Mouse (Mus musculus) kidney, adult 9 months (tissue): ENCODE measurements around the gene Vmn1r2.
"Not testable (repeated sequence)": the region's sequence is repeated elsewhere in the genome, so short reads cannot be mapped to it uniquely, and the experiment has no call there.

Experiments used
- DNase-seq: peaks from one replicate; pipeline ENCODE4 v3.0.0; 2022

Gene Vmn1r2

DNA sequence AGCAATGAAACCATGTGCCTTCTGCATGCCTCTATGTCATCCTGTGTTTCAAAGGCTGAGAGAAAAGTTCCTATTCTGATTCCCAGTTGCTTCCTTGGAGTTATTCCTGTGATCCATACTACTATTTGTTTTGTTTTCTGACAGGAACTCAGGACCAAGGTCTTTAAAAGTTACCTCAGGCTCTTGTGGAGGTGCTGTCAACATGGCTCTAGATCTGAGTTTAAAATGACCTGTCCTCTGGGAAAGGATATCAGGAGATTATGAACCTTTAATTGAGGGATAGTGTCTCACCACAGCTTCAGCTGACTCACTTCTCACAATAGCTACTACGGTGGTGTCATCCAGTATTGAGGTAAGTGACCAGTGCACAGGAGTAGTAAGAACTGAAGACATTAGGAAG, at the start of gene Vmn1r2:
Gene Vmn1r2, plus strand, starts transcription at position 301 of the 400 bp plus-strand sequence.
- not testable (repeated sequence) for DNase-seq

DNA sequence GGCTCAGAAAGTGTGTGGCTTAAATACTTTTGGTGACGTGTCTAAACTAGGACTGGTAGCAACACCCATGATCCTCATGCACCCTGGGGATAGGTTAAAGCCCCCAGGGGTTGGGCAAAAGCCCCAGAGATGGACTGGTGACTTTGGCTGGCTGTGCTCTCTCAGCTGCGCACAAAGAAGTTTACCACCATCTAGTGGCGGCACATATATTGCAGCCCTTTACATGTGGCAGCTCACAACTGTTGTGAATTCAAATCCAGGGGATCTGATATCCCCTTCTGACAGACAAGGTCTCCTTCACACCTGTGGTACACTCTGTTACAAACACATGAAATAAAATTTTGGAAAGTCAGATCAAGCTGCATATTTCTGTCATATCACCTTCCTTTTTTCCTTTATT, 19.2 kb upstream of the Vmn1r2 start:
- not testable (repeated sequence) for DNase-seq

DNA sequence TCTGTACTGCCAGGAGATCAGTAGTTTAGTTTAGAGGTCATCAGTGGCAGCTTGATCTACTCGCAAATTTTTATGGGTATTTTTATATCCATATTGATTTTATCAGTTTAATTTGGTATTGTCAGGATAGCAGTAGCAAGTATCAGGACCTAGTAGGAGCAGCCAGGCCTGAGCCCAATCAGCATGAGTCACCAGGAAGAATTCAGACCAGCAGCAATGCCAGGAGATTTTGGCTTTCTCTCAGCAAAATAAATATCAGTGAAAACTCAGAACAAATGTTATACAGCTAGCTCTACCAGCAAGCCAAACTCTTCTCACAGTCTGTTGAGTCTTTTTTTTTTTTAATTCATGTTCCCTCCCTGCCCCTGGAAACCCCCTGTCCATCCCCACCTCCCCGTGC, 13.8 kb upstream of the Vmn1r2 start:
- DNase-seq = not testable (repeated sequence)

DNA sequence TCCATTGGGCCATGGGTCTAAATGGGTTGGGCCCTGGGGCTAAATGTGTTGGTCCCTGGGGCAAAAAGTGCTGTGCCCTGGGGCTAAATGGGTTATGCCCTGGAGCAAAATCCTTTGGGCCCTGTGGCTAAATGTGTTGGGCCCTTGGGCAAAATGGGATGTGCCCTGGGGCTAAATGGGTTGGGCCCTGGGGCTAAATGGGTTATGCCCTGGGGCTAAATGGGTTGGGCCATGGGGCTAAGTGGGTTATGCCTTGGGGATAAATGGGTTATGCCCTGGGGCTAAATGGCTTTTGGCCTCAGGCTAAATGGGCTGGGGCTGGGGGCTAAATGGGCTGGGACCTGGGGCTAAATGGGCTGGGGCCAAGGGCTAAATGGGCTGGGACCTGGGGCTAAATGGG, 2.7 kb upstream of the Vmn1r2 start:
- DNase-seq = not testable (repeated sequence)

DNA sequence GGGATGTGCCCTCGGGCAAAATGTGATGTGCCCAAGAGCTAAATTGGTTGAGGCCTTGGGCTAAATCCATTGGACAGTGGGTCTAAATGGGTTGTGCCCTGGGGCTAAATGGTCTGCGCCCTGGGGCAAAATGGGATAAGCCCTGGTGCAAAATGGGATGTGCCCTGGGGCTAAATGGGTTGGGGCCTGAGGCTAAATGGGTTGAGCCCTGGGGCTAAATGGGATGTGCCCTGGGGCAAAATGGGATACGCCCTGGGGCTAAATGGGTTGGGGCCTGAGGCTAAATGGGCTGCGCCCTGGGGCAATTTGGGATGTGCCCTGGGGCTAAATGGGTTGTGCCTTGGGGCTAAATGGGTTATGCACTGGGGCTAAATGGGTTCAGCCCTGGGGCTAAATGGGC, 2.1 kb upstream of the Vmn1r2 start:
- DNase-seq = no peak

DNA sequence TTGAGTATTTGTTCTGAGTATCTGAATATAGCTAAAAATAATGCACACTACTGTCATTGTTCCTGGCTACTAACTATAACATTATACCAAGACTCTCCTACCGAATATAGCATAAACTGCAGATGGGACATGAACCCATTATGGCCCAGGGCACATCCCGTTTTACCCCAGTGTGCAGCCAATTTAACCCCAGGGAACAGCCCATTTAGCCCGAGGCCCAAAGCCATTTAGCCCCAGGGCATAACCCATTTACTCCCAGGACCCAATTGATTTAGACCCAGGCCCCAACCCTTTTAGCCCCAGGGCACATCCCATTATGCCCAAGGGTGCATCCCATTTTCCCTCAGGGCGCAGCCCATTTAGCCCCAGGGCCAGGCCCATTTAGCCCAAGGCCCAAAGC, 7.5 kb downstream of the Vmn1r2 start:
- DNase-seq = not testable (repeated sequence)

DNA sequence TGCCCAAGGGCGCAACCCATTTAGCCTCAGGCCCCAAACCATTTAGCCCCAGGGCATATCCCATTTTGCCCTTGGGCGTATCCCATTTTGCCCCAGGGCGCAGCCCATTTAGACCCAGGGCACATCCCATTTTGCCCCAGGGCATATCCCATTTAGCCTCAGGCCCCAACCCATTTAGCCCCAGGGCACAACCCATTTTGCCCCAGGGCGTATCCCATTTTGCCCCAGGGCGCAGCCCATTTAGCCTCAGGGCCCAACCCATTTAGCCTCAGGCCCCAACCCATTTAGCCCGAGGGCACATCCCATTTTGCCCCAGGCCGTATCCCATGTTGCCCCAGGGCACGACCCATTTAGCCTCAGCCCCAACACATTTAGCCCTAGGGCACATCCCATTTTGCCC, 8.6 kb downstream of the Vmn1r2 start:
- DNase-seq = not testable (repeated sequence)

DNA sequence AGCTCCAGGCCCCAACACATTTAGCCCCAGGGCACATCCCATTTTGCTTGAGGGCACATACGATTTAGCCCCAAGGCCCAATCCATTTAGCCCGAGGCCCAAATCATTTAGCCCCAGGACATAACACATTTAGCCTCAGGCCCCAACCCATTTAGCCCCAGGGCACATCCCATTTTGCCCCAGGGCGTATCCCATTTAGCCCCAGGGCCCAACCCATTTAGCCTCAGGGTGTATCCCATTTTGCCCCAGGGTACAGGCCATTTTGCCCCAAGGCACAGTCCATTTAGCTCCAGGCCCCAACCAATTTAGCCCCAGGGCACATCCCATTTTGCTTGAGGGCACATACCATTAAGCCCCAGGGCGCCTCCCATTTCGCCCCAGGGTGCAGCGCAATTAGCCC, 9.1 kb downstream of the Vmn1r2 start:
- DNase-seq = not testable (repeated sequence)

DNA sequence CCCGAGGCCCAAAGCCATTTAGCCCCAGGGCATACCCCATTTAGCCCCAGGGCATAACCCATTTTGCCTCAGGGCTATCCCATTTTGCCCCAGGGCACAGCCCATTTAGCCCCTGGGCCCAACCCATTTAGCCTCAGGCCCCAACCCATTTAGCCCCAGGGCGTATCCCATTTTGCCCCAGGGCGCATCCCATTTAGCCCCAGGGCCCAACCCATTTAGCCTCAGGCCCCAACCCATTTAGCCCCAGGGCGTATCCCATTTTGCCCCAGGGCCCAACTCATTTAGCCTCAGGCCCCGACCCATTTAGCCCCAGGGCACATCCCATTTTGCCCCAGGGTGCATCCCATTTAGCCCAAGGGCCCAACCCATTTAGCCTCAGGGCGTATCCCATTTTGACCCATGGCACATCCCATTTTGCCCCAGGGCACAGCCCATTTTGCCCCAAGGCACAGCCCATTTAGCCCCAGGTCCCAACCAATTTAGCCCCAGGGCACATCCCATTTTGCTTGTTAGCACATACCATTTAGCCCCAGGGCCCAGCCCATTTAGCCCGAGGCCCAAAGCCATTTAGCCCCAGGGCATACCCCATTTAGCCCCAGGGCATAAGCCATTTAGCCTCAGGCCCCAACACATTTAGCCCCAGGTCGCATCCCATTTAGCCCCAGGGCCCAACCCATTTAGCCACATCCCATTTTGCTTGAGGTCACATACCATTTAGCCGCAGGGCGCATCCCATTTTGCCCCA, 9.8 kb downstream of the Vmn1r2 start:
- not testable (repeated sequence) for DNase-seq

DNA sequence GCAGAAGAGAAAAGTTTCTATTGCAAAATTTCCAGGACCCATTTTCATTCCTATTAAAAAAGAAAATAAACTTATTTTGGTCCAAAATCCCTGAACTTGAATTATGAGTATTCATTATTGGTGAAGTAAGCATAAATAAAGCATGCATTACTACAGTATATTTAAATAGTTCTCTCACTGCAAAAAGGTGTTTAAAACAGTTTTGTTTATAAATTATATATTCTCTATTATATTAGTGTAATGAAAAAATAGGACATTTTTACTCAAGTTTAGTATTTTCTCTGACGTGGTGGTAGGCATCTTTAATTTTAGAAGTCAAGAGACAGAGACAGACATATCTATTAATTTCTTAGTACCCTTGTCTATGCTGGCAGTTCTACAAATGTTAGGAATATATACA, 18.1 kb downstream of the Vmn1r2 start, which contains the start of gene Vmn1r3:
Gene Vmn1r3, minus strand, starts transcription at position 101 of the 400 bp plus-strand sequence.
- not testable (repeated sequence) for DNase-seq

DNA sequence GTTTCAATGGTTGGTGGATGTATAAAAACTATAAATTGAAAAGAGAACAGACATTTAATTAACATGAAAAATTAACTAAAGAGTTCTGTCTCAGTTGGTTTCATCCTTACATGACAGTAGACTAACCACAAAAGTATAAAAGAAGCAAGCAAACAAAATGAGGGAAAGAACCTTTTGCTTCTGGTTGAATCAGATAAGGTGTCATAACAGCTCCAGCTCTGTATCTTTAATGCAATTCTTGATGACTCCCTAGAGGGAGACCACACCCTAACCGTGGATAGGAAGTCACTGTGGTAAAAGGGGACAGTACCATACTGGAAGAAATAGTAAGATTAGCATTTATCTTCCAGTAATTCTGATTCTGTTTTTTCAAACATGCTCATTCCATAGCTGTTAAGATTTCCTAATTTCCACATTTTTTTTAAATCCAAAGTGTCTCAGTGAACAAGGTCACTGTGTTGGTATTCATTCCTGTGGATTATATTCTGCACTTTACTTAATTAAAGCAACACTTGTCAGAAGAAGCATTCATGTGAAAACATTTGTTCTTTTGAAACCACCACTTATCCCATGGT, 42.6 kb downstream of the Vmn1r2 start:
- not testable (repeated sequence) for DNase-seq

DNA sequence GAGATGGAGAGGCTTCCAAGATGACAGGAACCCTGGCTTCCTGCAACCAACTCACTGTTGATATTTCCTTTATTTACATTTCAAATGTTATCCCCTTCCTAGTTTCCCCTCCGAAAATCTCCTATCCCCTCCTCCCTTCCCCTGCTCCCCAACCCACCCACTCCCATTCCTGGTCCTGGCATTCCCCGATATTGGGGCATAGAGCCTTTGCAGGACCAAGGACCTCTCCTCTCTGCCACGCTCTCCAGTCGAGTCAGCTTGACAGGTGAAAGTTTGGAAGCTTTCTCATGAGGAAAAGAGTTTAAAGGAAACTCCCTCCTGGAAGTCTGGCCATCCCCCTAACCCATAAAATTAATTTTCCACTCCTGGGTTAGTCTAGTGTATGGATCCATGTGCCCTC, 46.2 kb downstream of the Vmn1r2 start:
- not testable (repeated sequence) for DNase-seq

DNA sequence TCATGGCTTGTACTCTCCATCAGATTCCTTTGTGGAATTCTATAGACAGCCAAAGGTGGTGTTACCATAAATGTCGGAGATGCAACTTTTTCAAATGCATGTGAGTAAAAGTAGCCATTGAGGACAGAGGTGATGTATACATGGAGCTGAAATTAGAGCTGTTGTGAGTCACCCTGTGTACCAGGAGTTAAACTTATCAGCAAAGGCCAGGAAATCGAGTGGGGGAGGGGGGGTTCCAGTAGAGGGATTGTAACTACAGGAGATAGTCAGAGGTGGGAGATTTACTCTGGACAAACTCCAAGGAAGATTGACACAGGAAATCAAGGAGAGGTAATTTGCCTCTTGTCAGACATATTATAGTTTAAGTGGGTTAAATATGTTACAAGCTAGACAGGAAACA, 49.3 kb downstream of the Vmn1r2 start:
- DNase-seq = not testable (repeated sequence)
